Mouse (Mus musculus) small intestine, adult 2 months (tissue): ENCODE measurements around the gene Wwp2. TPM values are rescaled to one million over a fixed set of nuclear protein-coding genes. Genes with fewer than 3 reads are reported as not detected.

Source experiments
- H3K27ac ChIP-seq: fragments of 200-500 bp; 2 replicates; pipeline ENCODE4 v1.5.1; 2012; ENCODE audit warnings: low read depth, low read length, control low read depth, inconsistent platforms; ENCODE audit not compliant: insufficient read depth
- H3K27me3 ChIP-seq: fragments of 200-500 bp; 2 replicates; pipeline ENCODE4 v1.6.1; 2012; ENCODE audit warnings: mild to moderate bottlenecking, moderate library complexity, low read length, inconsistent platforms; ENCODE audit not compliant: control insufficient read depth, insufficient read depth
- H3K36me3 ChIP-seq: fragments of 200-500 bp; 2 replicates; pipeline ENCODE4 v1.6.1; 2012; ENCODE audit warnings: mild to moderate bottlenecking, low read length, control low read depth, inconsistent platforms; ENCODE audit not compliant: control insufficient read depth, insufficient read depth
- H3K4me1 ChIP-seq: fragments of 200-500 bp; 2 replicates; pipeline ENCODE4 v1.6.1; 2012; ENCODE audit warnings: low read length, inconsistent platforms, mixed read lengths; ENCODE audit not compliant: control insufficient read depth, insufficient read depth, insufficient read length
- H3K4me3 ChIP-seq: fragments of 200-500 bp; 2 replicates; pipeline ENCODE4 v1.5.1; 2012; ENCODE audit warnings: low read depth, mild to moderate bottlenecking, control low read depth, inconsistent platforms, low read length, moderate library complexity
- CTCF ChIP-seq: fragments of 200-500 bp; IDR thresholded peaks from 2 replicates; pipeline ENCODE4 v1.5.1; 2012; ENCODE audit warnings: low read depth, mild to moderate bottlenecking, control low read depth, inconsistent platforms, low read length, moderate library complexity, mixed read lengths; ENCODE audit not compliant: insufficient replicate concordance, insufficient read length; ENCODE audit errors: extremely low read depth
- POLR2A ChIP-seq: fragments of 200-500 bp; IDR thresholded peaks from 2 replicates; pipeline ENCODE4 v1.6.1; 2012; ENCODE audit warnings: low read depth, mild to moderate bottlenecking, control low read depth, inconsistent platforms, low read length, moderate library complexity
- WGBS: fragments of 180-500 bp; shearing (Covaris S2); methylation state at CpG from one replicate; pipeline ENCODE4 v1.1.7; 2018; 5-methylcytosine and 5-hydroxymethylcytosine counted together
- polyA plus RNA-seq: library from polyadenylated mRNA; depleted of rRNA; stranded (reverse); fragments of >200 nt; gene quantifications from 2 replicates; pipeline ENCODE4 v1.2.3, GENCODE M21; 2012

The Wwp2 gene
- polyA plus RNA-seq, 1 experiment: 56.9 TPM

- TF ChIP-seq CTCF (no peak), POLR2A (no peak)
- WGBS: 93% methylated on average over 10 of the region's 10 CpGs
- Histone ChIP-seq H3K4me1 (peaks cover under 1% of the 10 kb centered on the region; the same call in 1 of the 2 replicates), H3K4me3 (no peak overlapping the region), H3K27me3 (no peaks in the 10 kb centered on the region), H3K27ac (no peak overlapping the region), H3K36me3 (no peaks in the 10 kb centered on the region)
These were observed 40.0 kb upstream of the Wwp2 start for GRCm38 (mm10) chr8:107396106-107396670.

- no peak overlapping the region for H3K4me3 ChIP-seq
- H3K4me1 ChIP-seq: no peaks in the 10 kb centered on the region
- H3K27me3 ChIP-seq: no peaks in the 10 kb centered on the region
- no peak overlapping the region for H3K27ac ChIP-seq
- whole genome bisulfite sequencing: 61% methylated on average over 12 of the region's 12 CpGs
- no peak for TF ChIP-seq POLR2A
- no peak for TF ChIP-seq CTCF
- H3K36me3 ChIP-seq: no peaks in the 10 kb centered on the region
These were observed 38.5 kb upstream of the Wwp2 start for GRCm38 (mm10) chr8:107397665-107398064.

- Histone ChIP-seq H3K36me3 (no peaks in the 10 kb centered on the region), H3K27ac (no peak overlapping the region), H3K27me3 (no peaks in the 10 kb centered on the region), H3K4me1 (peaks cover 4% of the 10 kb centered on the region; the same call in 1 of the 2 replicates), H3K4me3 (no peak overlapping the region)
- 55% methylated on average over 9 of the region's 9 CpGs for WGBS
- no peak for TF ChIP-seq CTCF
- no peak for TF ChIP-seq POLR2A
These were observed 36.7 kb upstream of the Wwp2 start for GRCm38 (mm10) chr8:107399495-107399894.

- no peak overlapping the region for H3K4me3 ChIP-seq
- H3K27ac ChIP-seq: no peak overlapping the region
- peaks cover 5% of the 10 kb centered on the region; the same call in 1 of the 2 replicates for H3K4me1 ChIP-seq
- H3K36me3 ChIP-seq: no peaks in the 10 kb centered on the region
- H3K27me3 ChIP-seq: no peaks in the 10 kb centered on the region
- WGBS: 79% methylated on average over 5 of the region's 5 CpGs
- no peak for TF ChIP-seq CTCF
- no peak for TF ChIP-seq POLR2A
These were observed 34.3 kb upstream of the Wwp2 start for GRCm38 (mm10) chr8:107401866-107402265.

- no peak for TF ChIP-seq CTCF
- TF ChIP-seq POLR2A: peak; percentile 60; the same call in 1 of the 2 replicates
- Histone ChIP-seq H3K36me3 (no peaks in the 10 kb centered on the region), H3K27ac (peak within 1 kb of the TSS; percentile 61), H3K27me3 (no peaks in the 10 kb centered on the region), H3K4me1 (peaks cover 5% of the 10 kb centered on the region; the same call in 1 of the 2 replicates), H3K4me3 (peak within 1 kb of the TSS; percentile 58)
- 3% methylated on average over 22 of the region's 22 CpGs for WGBS
These were observed 33.0 kb upstream of the Wwp2 start, which contains the start of gene Nqo1 for GRCm38 (mm10) chr8:107403038-107403781. Nqo1 (minus strand) TSS chr8:107403206.

- Histone ChIP-seq H3K27ac (peak overlapping the region; percentile 61), H3K36me3 (no peaks in the 10 kb centered on the region), H3K27me3 (no peaks in the 10 kb centered on the region), H3K4me1 (peaks cover 5% of the 10 kb centered on the region; the same call in 1 of the 2 replicates), H3K4me3 (peak overlapping the region; percentile 58; the same call in 1 of the 2 replicates)
- 80% methylated on average over 4 of the region's 4 CpGs for WGBS
- TF ChIP-seq POLR2A: no peak
- no peak for TF ChIP-seq CTCF
These were observed 32.1 kb upstream of the Wwp2 start for GRCm38 (mm10) chr8:107404057-107404456.

GRCm38 (mm10) chr8:107405935-107406334 is 30.2 kb upstream of the Wwp2 start:
- H3K4me3 ChIP-seq: no peak overlapping the region
- WGBS: 37% methylated on average over 3 of the region's 3 CpGs
- H3K27ac ChIP-seq: no peak overlapping the region
- TF ChIP-seq CTCF: no peak
- no peak for TF ChIP-seq POLR2A
- peaks cover 7% of the 10 kb centered on the region for H3K36me3 ChIP-seq
- no peaks in the 10 kb centered on the region for H3K27me3 ChIP-seq
- peaks cover 5% of the 10 kb centered on the region; the same call in 1 of the 2 replicates for H3K4me1 ChIP-seq
